Mouse (Mus musculus): ENCODE measurements at regions not wholly inside any gene's neighbourhood (a gene's known extent, or its start where the extent isn't known, plus 50 kb on each side); places are given as distances from the start of the nearest gene placed in this dataset.

GRCm38 (mm10) chr3:80396240-80396639 lies 406.4 kb downstream of the Gria2 start:
- no peak for TF ChIP-seq POLR2A (IDR thresholded peaks at IDR 0.05; ENCODE audit: low read depth, low read length)
- no peak for TF ChIP-seq CTCF (IDR thresholded peaks at IDR 0.05; ENCODE audit: extremely low read depth, insufficient read depth, insufficient read length, insufficient replicate concordance)
- WGBS: 81% methylated on average over 4 of the region's 4 CpGs
- H3K4me1 ChIP-seq (ENCODE audit: control insufficient read depth, insufficient read depth, insufficient read length): no peaks in the 10 kb centered on the region
- no peaks in the 10 kb centered on the region for H3K27me3 ChIP-seq (ENCODE audit: control insufficient read depth, insufficient read depth, low read length)
- no peak overlapping the region for H3K4me3 ChIP-seq (ENCODE audit: extremely low read depth, insufficient read depth, insufficient read length)
- no peaks in the 10 kb centered on the region for H3K36me3 ChIP-seq (ENCODE audit: control insufficient read depth, insufficient read depth, low read length)
- no peak overlapping the region for H3K27ac ChIP-seq (ENCODE audit: insufficient read depth, low read length)
- DNase-seq (ENCODE audit: low read depth in 1 of 2, low spot score in 2 of 2): no peak

GRCm38 (mm10) chr3:80420453-80420852 lies 382.2 kb downstream of the Gria2 start:
- TF ChIP-seq CTCF (IDR thresholded peaks at IDR 0.05; ENCODE audit: extremely low read depth, insufficient read depth, insufficient read length, insufficient replicate concordance): no peak
- no peak for TF ChIP-seq POLR2A (IDR thresholded peaks at IDR 0.05; ENCODE audit: low read depth, low read length)
- no peaks in the 10 kb centered on the region for H3K36me3 ChIP-seq (ENCODE audit: control insufficient read depth, insufficient read depth, low read length)
- no peaks in the 10 kb centered on the region for H3K27me3 ChIP-seq (ENCODE audit: control insufficient read depth, insufficient read depth, low read length)

GRCm38 (mm10) chr3:80421461-80421860 lies 381.2 kb downstream of the Gria2 start:
- Histone ChIP-seq H3K27me3 (ENCODE audit: control insufficient read depth, insufficient read depth, low read length) (no peaks in the 10 kb centered on the region), H3K36me3 (ENCODE audit: control insufficient read depth, insufficient read depth, low read length) (no peaks in the 10 kb centered on the region), H3K27ac (ENCODE audit: insufficient read depth, low read length) (no peak overlapping the region), H3K4me1 (ENCODE audit: control insufficient read depth, insufficient read depth, insufficient read length) (no peaks in the 10 kb centered on the region), H3K4me3 (ENCODE audit: extremely low read depth, insufficient read depth, insufficient read length) (no peak overlapping the region)
- no peak for DNase-seq (ENCODE audit: low read depth in 1 of 2, low spot score in 2 of 2)
- TF ChIP-seq POLR2A (IDR thresholded peaks at IDR 0.05; ENCODE audit: low read depth, low read length) (no peak), CTCF (IDR thresholded peaks at IDR 0.05; ENCODE audit: extremely low read depth, insufficient read depth, insufficient read length, insufficient replicate concordance) (no peak)
- 86% methylated on average over 3 of the region's 3 CpGs for WGBS

More at GRCm38 (mm10) chr3:80420453-80420852, 382.2 kb downstream of the Gria2 start:
- WGBS: 72% methylated on average over 3 of the region's 3 CpGs
- DNase-seq (ENCODE audit: low read depth in 1 of 2, low spot score in 2 of 2): no peak
- Histone ChIP-seq H3K4me1 (ENCODE audit: control insufficient read depth, insufficient read depth, insufficient read length) (no peaks in the 10 kb centered on the region), H3K27ac (ENCODE audit: insufficient read depth, low read length) (no peak overlapping the region), H3K4me3 (ENCODE audit: extremely low read depth, insufficient read depth, insufficient read length) (no peak overlapping the region)

- WGBS: 82% methylated on average over 3 of the region's 3 CpGs
Measured at GRCm38 (mm10) chr3:80422106-80422505, 380.5 kb downstream of the Gria2 start.

GRCm38 (mm10) chr3:80422646-80423045 lies 380.0 kb downstream of the Gria2 start:
- Histone ChIP-seq H3K36me3 (ENCODE audit: control insufficient read depth, insufficient read depth, low read length) (no peaks in the 10 kb centered on the region), H3K4me1 (ENCODE audit: control insufficient read depth, insufficient read depth, insufficient read length) (no peaks in the 10 kb centered on the region), H3K4me3 (ENCODE audit: extremely low read depth, insufficient read depth, insufficient read length) (no peak overlapping the region), H3K27me3 (ENCODE audit: control insufficient read depth, insufficient read depth, low read length) (no peaks in the 10 kb centered on the region), H3K27ac (ENCODE audit: insufficient read depth, low read length) (no peak overlapping the region)
- no peak for TF ChIP-seq CTCF (IDR thresholded peaks at IDR 0.05; ENCODE audit: extremely low read depth, insufficient read depth, insufficient read length, insufficient replicate concordance)
- no peak for TF ChIP-seq POLR2A (IDR thresholded peaks at IDR 0.05; ENCODE audit: low read depth, low read length)
- DNase-seq (ENCODE audit: low read depth in 1 of 2, low spot score in 2 of 2): no peak
- WGBS: 89% methylated on average over 4 of the region's 4 CpGs

More at GRCm38 (mm10) chr3:80422106-80422505, 380.5 kb downstream of the Gria2 start:
- no peak overlapping the region for H3K27ac ChIP-seq (ENCODE audit: insufficient read depth, low read length)
- no peaks in the 10 kb centered on the region for H3K36me3 ChIP-seq (ENCODE audit: control insufficient read depth, insufficient read depth, low read length)
- TF ChIP-seq POLR2A (IDR thresholded peaks at IDR 0.05; ENCODE audit: low read depth, low read length) (no peak), CTCF (IDR thresholded peaks at IDR 0.05; ENCODE audit: extremely low read depth, insufficient read depth, insufficient read length, insufficient replicate concordance) (no peak)
- no peak for DNase-seq (ENCODE audit: low read depth in 1 of 2, low spot score in 2 of 2)
- no peak overlapping the region for H3K4me3 ChIP-seq (ENCODE audit: extremely low read depth, insufficient read depth, insufficient read length)
- no peaks in the 10 kb centered on the region for H3K4me1 ChIP-seq (ENCODE audit: control insufficient read depth, insufficient read depth, insufficient read length)
- no peaks in the 10 kb centered on the region for H3K27me3 ChIP-seq (ENCODE audit: control insufficient read depth, insufficient read depth, low read length)
